Mouse (Mus musculus) heart, postnatal 36 days (tissue): ENCODE measurements around the gene Rtf2. TPM values are rescaled to one million over a fixed set of nuclear protein-coding genes. Genes with fewer than 3 reads are reported as not detected.
A peak's percentile ranks its signal among the peaks of the same experiment; 100 is the strongest.

Experiments used
- DNase-seq, 2 experiments: peaks; one replicate each; pipeline ENCODE4 v3.0.0; 2021 to 2022
- intact Hi-C: fragments of 180-260 bp; cut with DNase I; formaldehyde crosslinking; loops from one replicate; pipeline ENCODE4 v1.15.1; 2025
- total RNA-seq, 2 experiments: library from RNA; stranded (reverse); gene quantifications; 2 replicates each; pipeline ENCODE4 v1.2.3; 2021

Gene Rtf2
- total RNA-seq: 10 to 100 TPM; 31.9 to 34.3 TPM

DNA sequence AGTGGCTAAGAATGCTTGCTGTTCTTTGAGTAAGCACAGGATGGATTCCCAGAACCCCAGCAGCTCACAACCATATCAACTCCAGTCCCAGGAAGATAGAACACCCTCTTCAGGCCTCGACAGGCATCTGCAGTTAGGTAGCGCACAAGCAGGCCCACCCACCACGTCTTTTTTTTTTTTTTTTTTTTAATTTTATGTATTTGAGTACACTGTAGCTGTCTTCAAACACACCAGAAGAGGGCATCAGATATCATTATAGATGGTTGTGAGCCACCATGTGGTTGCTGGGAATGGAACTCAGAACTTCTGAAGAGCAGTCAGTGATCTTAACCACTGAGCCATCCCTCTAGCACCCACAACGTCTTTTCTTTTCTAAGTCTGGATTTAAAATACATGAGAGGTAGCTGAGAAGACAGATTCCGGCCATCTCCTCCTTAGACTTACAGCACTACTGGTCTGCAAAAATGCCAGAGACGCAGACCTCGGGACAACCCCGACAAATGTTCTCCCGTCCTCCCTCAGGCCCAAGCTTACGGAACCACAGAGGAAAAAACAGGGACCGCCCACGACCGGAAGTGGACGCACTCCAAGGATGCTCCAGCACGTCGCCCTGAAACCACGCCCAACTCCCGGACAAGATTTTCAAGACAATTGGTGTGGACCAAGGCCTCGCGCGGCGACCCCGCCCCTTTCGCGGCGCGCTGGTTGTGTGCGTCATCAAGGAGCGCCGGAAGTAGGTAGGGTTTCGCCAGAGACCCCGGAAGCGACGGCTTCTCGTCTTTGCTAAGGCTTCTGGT lies at the start of gene Rtf2:
Rtf2 (plus strand) TSS at position 714 of the 797 bp plus-strand sequence.
- DNase-seq: peak; percentile 100
- intact Hi-C loops: loop anchor here (2.0 kb wide), 1 partner anchor 67 kb away; no protein-coding TSS in a partner anchor

DNA sequence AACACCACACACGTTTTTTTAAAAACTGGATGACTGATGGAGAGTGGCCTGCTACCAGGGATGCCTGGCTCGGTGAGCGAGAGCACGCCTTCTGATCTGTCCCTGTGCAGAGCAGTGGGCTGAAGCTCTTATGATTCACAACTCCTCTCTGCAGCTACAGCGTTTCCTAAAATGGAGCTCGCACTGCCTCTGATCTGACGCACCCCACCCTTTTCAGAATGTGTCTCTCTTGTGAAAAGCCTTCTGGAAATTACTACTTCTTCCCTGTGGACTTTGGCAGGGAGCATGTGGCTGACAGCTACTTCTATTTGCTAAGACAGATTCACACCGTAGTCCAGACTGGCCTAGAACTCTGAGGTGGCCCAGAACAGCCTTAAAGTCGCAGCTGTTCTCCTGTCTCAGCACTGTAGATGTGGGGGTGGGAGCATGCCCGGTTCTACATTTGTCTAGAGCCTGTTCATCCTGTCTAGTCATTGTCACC lies 48.3 kb upstream of the Rtf2 start:
- intact Hi-C loops: no loop called here
- DNase-seq: no peak

DNA sequence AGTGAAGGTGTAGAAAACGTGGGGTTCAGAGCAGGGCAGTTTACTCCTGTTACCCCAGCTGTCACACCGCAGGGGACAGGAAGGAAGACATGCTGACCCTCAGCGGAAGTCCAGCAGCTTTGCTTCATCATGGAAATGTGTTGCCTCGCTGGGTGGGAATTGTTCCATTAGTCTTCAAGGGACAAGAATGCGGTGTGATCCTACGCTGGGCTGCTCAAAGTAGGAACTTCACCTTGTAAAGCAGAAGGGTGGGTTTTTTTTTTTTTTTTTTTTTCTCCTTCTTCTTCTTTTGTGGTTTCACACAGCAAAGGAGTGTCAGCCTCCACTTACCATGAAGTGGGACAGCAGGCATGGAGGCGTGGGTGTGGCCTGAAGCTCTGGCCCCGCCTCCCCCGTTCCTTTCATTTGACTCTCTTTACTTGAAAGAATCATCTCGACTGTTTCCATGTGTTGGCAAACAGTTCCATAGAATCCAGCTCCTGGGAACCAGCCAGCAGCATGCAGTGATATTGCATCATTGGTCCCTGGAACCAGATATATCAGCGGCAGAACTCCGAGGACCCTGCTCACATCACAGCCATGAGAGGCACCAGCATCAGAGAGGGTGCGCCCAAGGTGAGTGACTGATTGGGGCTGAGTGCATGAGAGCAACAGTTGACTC lies 46.8 kb upstream of the Rtf2 start, which contains the start of gene Cass4:
Cass4 (plus strand) TSS at position 404 of the 661 bp plus-strand sequence.
- intact Hi-C loops: no loop called here
- no peak for DNase-seq

GRCm38 (mm10) chr2:172394052-172394392 lies 46.3 kb upstream of the Rtf2 start:
- DNase-seq: no peak
- intact Hi-C loops: no loop called here

DNA sequence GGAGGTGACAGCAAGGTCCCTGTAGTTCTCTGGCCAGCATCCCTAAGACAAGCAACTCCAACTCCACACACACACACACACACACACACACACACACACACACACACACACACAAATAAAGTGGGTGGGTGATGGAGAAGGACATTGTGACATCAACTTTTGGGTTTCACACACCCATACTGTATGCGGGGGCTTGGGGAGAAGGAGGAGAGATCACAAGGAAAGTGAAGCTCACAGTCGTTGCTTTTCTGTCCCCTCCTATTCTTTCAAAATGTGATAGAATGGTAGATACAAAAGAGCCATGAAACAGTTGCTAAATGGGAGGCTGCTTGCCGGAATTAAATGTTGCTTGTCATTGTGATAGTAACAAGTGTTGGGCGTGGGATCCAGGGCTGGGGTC lies 45.7 kb upstream of the Rtf2 start:
- intact Hi-C loops: no loop called here
- DNase-seq: no peak

DNA sequence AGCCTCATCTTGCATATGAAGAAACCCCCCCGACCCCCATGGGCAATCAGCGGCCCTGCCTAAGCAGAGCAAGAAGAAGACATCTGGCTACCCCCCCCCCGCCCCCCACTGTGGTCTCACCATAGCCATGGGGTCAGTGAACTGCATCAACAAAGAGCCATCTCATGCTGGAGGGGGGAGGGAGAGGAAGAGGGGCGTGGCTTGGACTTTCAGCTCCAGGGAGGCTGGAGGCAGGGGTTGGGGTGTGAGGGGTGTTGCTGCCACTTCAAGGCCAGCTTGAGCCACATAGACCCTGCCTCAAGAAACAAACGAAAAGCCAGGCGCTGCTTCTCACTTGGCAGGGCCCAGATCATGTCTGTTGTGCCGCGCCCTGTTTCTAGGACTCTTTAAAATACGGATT lies 44.4 kb upstream of the Rtf2 start:
- intact Hi-C loops: no loop called here
- no peak for DNase-seq

DNA sequence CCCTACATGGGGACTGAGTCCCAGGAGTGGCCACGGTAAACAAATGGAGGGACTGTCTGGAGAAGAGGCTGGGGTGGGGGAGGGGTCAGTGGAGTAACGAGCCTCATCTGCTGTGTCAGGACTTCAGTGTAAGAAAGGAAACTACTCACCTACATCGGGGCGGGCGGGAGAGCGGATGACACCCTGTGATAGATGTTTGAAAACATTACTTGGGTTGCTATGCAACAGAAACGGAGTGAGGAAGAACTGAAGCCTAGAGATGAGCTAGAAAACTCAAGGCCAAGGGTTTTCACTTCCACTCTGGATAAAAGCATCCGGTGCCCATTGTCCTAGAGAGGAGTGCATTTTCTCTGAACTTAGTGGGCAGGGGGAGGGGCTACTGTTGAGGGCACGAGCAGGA lies 40.5 kb upstream of the Rtf2 start:
- intact Hi-C loops: no loop called here
- DNase-seq: no peak

DNA sequence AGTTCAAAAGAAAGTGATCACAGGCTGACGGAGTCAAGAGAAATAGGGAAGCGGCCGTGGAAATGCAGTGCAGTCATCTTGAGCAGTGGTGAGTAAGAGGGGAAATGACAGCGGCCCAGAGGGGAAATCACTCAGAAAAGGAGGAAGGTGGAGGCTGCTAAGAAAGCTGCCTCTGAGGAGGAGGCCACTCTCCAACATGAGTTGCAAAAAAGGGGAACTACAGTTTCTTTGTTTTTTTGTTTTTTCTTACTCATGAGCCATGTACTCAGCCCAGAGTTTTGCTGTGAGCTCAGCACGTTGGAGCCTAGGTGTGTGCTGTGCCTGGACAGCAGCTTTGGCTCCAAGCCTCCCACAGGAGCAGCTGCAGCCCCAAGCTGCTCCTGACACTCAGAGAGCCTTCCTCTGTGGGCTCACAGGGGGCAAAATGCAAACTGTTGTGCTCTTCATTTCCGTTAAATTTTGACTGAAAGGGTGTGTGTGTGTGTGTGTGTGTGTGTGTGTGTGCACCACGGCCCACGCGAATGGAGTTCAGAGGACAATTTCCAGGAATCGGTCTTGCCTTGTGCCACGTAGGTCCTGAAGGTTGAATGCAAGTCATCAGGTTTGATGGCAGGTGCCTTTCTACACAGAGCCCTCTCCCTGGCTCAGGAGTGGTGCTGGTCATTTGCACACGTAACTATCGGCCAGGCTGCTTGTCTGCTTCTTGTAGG lies 39.1 kb upstream of the Rtf2 start:
- DNase-seq: no peak
- intact Hi-C loops: no loop called here

DNA sequence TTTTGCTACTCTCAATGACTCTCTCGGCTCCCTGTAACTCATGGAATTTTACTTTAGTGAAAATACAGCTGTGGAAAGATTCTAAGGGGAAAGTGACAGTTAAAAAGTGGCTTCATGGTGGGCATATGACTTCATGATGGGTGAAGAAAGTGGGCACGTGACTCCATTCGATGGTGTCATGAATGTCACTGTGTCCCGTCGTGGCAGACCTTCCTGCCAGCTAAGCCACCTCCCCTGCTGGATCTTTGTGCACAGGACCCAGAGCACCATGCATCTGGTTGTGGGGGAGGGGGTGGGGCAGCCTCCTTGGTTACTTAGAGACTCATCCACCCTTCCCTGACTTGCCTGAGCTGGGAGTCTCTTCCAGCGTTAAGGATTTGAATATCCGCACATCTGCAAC lies 36.1 kb upstream of the Rtf2 start:
- no peak for DNase-seq
- intact Hi-C loops: no loop called here

GRCm38 (mm10) chr2:172405011-172405410 lies 35.3 kb upstream of the Rtf2 start:
- intact Hi-C loops: no loop called here
- no peak for DNase-seq

DNA sequence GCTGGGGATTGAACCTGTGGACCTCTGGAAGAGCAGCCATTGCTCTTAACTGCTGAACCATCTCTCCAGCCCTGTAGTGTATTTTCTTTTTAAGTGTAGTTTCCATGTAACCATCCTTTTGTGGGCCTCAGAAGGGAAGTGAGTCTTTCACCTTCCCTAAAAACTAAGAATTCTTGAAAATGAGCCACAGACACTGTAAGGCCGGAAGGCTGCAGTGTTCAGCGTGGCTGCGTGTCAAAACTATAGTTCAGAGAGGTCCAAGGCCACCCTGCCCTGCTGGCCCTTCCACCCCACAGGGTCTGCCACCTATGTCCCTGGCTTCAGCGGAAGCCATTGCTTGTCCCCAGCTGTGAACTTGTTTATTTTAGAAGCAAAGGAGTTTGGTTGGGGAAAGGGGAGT lies 34.2 kb upstream of the Rtf2 start:
- no peak for DNase-seq
- intact Hi-C loops: no loop called here

DNA sequence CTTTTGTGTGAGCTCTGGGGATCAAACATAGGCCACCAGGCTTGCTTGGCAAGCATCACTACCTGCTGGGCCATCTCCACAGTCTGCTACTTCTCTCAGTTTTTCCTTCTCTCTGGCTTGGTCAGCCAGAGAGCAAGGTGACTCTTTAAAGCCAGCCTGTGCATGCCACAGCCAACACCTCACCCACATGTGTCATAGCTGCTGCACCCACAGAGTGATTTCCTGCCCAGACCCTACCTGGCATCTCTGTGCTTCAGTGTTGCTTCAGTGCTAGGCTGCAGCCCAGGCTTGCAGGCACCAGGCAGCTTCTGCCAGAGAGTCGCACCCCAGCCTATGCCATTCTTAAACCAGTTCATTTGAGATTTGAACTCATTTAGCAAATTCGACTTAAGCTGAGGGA lies 32.9 kb upstream of the Rtf2 start:
- no peak for DNase-seq
- intact Hi-C loops: no loop called here

- intact Hi-C loops: no loop called here
- no peak for DNase-seq
These were observed 29.7 kb upstream of the Rtf2 start for GRCm38 (mm10) chr2:172410686-172411085.

- intact Hi-C loops: no loop called here
- no peak for DNase-seq
These were observed 29.3 kb upstream of the Rtf2 start for GRCm38 (mm10) chr2:172411091-172411490.

DNA sequence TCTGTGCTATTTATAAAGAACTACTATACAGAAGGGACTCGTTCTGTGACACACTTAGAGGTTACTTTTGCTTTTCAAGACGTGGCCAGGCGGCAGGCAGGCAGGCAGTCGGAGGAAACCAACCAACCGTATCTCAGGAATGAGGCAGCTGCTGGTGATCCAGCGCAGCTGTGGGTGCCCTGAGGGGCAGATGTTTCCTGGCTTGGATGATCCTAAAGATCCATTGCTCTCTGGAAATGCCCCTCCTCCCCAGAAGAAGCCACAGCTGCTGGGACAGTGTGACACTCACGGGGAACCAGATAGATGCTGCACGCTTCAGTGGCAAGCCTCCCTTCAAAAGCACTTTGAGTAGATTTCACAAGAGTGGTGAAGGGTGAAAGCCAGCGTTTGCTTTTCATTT lies 27.9 kb upstream of the Rtf2 start:
- intact Hi-C loops: no loop called here
- no peak for DNase-seq

GRCm38 (mm10) chr2:172413273-172413672 lies 27.1 kb upstream of the Rtf2 start:
- DNase-seq: no peak
- intact Hi-C loops: no loop called here

- no peak for DNase-seq
- intact Hi-C loops: no loop called here
These were observed 26.5 kb upstream of the Rtf2 start for GRCm38 (mm10) chr2:172413894-172414293.

DNA sequence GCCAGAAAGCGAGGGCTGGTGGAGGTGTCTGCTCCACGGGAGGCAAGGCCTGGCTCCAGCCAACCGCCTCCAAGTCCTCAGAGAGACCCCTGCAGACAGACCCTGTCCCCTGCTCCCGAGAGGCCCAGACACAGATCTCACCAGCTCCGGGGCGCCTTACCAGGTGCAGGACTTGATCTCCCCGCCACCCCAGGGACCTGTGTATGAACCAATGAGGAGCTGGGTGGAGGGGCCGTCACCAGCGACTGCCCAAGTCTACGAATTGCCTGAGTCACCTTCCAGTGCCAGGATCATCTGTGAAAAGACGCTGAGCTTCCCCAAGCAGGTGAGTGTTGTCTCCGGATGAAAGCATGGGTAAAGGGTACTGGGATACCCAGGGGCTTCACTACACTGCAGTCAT lies 24.1 kb upstream of the Rtf2 start:
- no peak for DNase-seq

DNA sequence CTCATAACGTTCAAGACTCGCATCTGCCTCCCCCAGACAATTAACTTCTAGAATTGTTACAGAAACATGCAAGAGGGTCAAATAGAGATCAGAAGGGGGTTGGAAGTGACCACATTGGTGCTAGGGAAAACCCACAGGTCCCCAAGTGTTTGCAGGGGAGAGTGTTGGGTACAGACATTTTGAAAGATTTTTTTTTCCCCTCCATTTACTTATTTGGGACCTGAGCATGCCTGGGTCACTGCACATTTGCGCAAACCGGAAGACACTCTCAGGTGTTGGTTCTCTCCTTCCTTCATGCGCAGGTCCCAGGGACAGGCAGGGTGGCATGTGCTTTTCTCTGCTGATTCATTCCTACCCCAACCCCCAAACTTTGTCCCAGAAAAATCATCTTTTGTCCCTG lies 23.5 kb upstream of the Rtf2 start:
- intact Hi-C loops: no loop called here

More for the DNA sequence above, 24.1 kb upstream of the Rtf2 start:
- intact Hi-C loops: no loop called here

DNA sequence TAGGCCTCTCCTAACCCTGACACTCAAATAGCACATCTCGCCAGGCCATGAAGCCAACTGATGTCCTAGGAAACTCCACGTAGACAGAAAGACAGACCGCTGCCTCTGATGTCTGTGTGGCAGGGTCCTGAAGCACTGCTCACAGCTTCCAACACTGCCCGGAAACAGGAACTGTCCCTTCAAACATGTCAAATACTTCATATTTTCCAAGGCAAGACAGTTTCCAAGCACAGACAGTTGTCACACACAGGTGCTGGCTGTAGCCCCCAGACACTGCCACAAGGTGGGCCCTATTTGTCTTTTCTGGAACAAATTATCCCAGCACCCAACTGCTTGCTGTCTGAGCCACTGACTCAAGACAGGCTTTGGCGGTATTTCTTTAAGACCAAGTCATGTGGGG lies 22.1 kb upstream of the Rtf2 start:
- intact Hi-C loops: no loop called here
- no peak for DNase-seq

More for the DNA sequence above, 23.5 kb upstream of the Rtf2 start:
- no peak for DNase-seq

DNA sequence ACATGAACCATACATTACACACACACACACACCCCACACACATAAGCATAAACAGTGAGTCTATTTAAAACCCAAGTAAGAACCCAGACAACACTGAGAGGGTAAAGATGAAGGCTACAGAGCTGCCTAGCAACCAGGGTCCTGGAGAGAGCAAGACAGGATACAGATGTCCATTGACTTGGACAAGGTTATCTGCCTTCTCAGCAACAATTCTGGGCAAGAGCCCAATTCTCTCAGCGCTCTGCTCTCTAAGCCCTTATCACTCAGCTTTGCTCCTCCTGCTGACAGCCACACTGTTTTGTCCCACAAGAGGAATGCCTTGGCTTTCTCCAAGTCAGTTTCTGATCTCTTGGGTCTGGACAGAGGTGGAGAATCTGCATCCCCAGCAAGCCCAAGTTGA lies 9.7 kb upstream of the Rtf2 start:
- no peak for DNase-seq
- intact Hi-C loops: no loop called here

- no peak for DNase-seq
- intact Hi-C loops: no loop called here
These were observed 6.6 kb upstream of the Rtf2 start for GRCm38 (mm10) chr2:172433746-172434145.
